Mouse (Mus musculus) lung, embryonic 16.5 days (tissue): Measurements from ENCODE around the gene Acot11. TPM values are rescaled to one million over a fixed set of nuclear protein-coding genes. Genes with fewer than 3 reads are reported as not detected.

Experiments used
- ATAC-seq: fragments of 200-750 bp; cut with Nextera tagmentation; 2 replicates; pipeline ENCODE4 v1.8.0; 2017; ENCODE audit warnings: low read depth, mild to moderate bottlenecking, moderate library complexity
- H3K27ac ChIP-seq: fragments of 300-500 bp; sonication (generic); 2 replicates; pipeline ENCODE4 v1.5.1; 2014; ENCODE audit warnings: mild to moderate bottlenecking, control low read depth, low read length
- H3K27me3 ChIP-seq: fragments of 300-500 bp; sonication (generic); 2 replicates; pipeline ENCODE4 v1.6.1; 2014; ENCODE audit warnings: low read depth, low read length, mixed read lengths; ENCODE audit not compliant: control insufficient read depth, insufficient read depth
- H3K36me3 ChIP-seq: fragments of 300-500 bp; sonication (generic); 2 replicates; pipeline ENCODE4 v1.6.1; 2014; ENCODE audit warnings: low read length; ENCODE audit not compliant: control insufficient read depth, insufficient read depth
- H3K4me1 ChIP-seq: fragments of 300-500 bp; sonication (generic); replicated peaks from 2 replicates; pipeline ENCODE4 v1.6.1; 2014; ENCODE audit warnings: low read length, mixed read lengths; ENCODE audit not compliant: control insufficient read depth, insufficient read depth
- H3K4me2 ChIP-seq: fragments of 300-500 bp; sonication (generic); 2 replicates; pipeline ENCODE4 v1.6.1; 2014; ENCODE audit warnings: low read depth, low read length, control low read depth
- H3K4me3 ChIP-seq: fragments of 300-500 bp; sonication (generic); 2 replicates; pipeline ENCODE4 v1.5.1; 2014; ENCODE audit warnings: mild to moderate bottlenecking, low read length, control low read depth
- H3K9ac ChIP-seq: fragments of 300-500 bp; sonication (generic); 2 replicates; pipeline ENCODE4 v1.6.1; 2014; ENCODE audit warnings: low read length, control low read depth
- H3K9me3 ChIP-seq: fragments of 300-500 bp; sonication (generic); 2 replicates; pipeline ENCODE4 v1.6.1; 2016; ENCODE audit warnings: low read length; ENCODE audit not compliant: control insufficient read depth
- WGBS: fragments of 180-500 bp; shearing (Covaris S2); extraction: QIAGEN DNeasy Blood & Tissue Kit; methylation state at CpG from one replicate; pipeline ENCODE4 v1.1.7; 2014; 5-methylcytosine and 5-hydroxymethylcytosine counted together
- polyA plus RNA-seq: library from polyadenylated mRNA; unstranded; fragments of >200 nt; fragmentation: Nextera tagmentation; extraction: Ambion mirVana; gene quantifications from 2 replicates; pipeline ENCODE4 v1.2.1, GENCODE M21; 2015

Acot11 gene
- 2.1 and 2.4 TPM in 2 replicates for polyA plus RNA-seq

DNA sequence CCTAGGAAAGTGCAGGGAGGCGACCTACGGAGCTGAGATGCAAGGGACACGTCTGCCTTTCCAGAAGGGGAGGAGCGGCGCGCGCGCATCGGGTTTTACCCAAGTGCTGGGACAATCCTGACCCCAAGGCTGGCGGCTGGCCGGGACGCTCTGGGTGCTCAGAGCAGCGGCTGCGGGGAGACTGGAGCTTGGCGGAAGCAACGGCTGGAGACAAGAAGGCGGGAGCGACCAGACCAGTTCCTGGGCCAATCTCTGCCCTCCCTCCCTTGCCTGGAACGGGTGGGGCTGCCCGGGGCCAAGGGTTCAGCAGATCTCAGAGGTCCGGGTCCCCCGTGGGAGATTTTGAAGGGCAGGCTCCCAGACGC is at the start of gene Acot11:
TSS of gene Acot11 (minus strand) at position 89 of the 365 bp plus-strand sequence.
- Histone ChIP-seq H3K9me3 (no peaks in the 10 kb centered on the region; the same call in 1 of the 2 replicates), H3K27ac (no peak within 1 kb of the TSS), H3K4me3 (peak within 1 kb of the TSS; percentile 41), H3K9ac (peak within 1 kb of the TSS; percentile 60), H3K36me3 (no peaks in the 10 kb centered on the region), H3K4me2 (peak within 1 kb of the TSS; percentile 57), H3K27me3 (no peaks in the 10 kb centered on the region), H3K4me1 (peaks cover 12% of the 10 kb centered on the region)
- peak; percentile 76 for ATAC-seq
- WGBS = 2% methylated on average over 23 of the region's 23 CpGs

DNA sequence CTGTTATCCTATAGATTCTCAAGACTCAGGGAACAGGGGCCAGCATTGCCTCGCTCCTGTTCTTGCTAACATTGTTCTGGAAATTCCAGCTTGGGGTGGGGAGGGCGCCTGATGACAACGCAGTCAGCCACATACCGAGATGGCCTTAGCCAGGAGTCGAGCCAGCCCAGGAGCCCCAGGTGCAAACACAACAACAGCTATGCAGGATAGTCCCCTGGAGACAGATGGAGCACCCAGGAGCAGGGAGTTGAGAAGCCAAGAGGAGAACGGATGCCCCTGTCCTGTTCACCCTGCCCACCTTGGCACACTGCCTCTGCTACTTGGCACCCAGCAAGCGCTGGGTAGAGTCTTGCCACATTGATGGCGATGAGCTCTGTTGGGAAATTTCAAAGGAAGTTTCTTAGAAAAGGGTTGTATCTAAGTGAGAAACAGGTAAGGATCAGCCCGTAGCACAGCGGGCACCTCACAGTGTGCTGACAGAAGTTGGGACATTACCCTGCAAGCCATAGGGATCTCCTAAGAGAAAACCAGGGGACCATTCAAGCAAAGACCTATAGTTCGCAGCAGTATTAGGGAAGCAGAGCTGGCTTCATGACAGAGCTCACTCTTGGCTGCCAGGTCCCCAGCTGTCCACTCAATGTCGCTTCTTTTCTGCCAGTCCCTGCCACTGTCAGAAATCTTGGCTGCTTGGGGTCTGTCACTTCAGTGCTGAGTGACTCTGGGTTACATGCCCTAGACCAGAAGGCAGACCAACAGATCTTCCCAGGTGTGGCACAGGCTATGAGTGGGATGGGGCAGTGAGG is 43.7 kb upstream of the Acot11 start:
- WGBS = 27% methylated on average over 12 of the region's 12 CpGs
- peak overlapping the region; percentile 62; the same call in 1 of the 2 replicates for H3K4me2 ChIP-seq
- H3K27ac ChIP-seq = peak overlapping the region; percentile 98
- no peaks in the 10 kb centered on the region for H3K36me3 ChIP-seq
- peak overlapping the region; percentile 62 for H3K9ac ChIP-seq
- ATAC-seq = peak; percentile 63; the same call in 1 of the 2 replicates
- H3K9me3 ChIP-seq = no peaks in the 10 kb centered on the region
- H3K27me3 ChIP-seq = no peaks in the 10 kb centered on the region
- H3K4me1 ChIP-seq = peaks cover 22% of the 10 kb centered on the region
- no peak overlapping the region for H3K4me3 ChIP-seq

GRCm38 (mm10) chr4:106847591-106848289 is 42.9 kb upstream of the Acot11 start:
- WGBS = 4% methylated on average over 9 of the region's 9 CpGs
- Histone ChIP-seq H3K36me3 (no peaks in the 10 kb centered on the region), H3K27me3 (no peaks in the 10 kb centered on the region), H3K4me2 (peak overlapping the region; percentile 62), H3K9me3 (no peaks in the 10 kb centered on the region), H3K27ac (peak overlapping the region; percentile 98), H3K4me1 (peaks cover 24% of the 10 kb centered on the region), H3K4me3 (peak overlapping the region; percentile 30), H3K9ac (peak overlapping the region; percentile 62)
- peak; percentile 94 for ATAC-seq

GRCm38 (mm10) chr4:106842561-106842960 is 37.8 kb upstream of the Acot11 start:
- Histone ChIP-seq H3K9me3 (no peaks in the 10 kb centered on the region), H3K27ac (peak overlapping the region; percentile 25), H3K9ac (peak overlapping the region; percentile 4; the same call in 1 of the 2 replicates), H3K4me2 (no peak overlapping the region), H3K27me3 (no peaks in the 10 kb centered on the region), H3K4me1 (peaks cover 48% of the 10 kb centered on the region), H3K4me3 (no peak overlapping the region), H3K36me3 (no peaks in the 10 kb centered on the region)
- ATAC-seq = no peak
- WGBS = 40% methylated on average over 8 of the region's 8 CpGs

- Histone ChIP-seq H3K9me3 (no peaks in the 10 kb centered on the region), H3K4me1 (peaks cover 43% of the 10 kb centered on the region), H3K9ac (peak overlapping the region; percentile 55; the same call in 1 of the 2 replicates), H3K36me3 (no peaks in the 10 kb centered on the region), H3K27me3 (no peaks in the 10 kb centered on the region), H3K4me3 (no peak overlapping the region), H3K4me2 (no peak overlapping the region), H3K27ac (peak overlapping the region; percentile 100)
- WGBS = 35% methylated on average over 7 of the region's 7 CpGs
- ATAC-seq = no peak
Measured at GRCm38 (mm10) chr4:106841856-106842255, 37.1 kb upstream of the Acot11 start.

DNA sequence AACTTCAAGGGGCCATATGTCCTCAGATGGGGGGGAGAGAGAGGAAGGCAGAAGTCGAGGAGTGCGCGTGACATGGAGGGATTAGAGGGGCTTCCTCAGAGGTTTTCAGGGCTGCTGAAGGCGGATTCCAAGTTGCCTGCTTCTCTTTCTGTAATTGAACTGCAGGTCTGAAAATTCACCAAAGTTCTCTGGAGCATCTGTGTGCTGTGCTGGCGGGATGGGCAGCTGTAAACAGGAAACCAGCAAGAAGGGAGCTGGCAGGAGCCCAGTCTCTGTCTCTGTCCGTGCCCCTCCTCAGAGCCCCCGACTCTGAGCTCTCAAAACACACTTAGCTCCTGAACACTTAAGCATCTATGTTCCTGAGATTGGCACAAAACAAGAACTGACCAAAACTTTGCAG is 36.5 kb upstream of the Acot11 start:
- Histone ChIP-seq H3K4me3 (no peak overlapping the region), H3K9me3 (no peaks in the 10 kb centered on the region), H3K27me3 (no peaks in the 10 kb centered on the region), H3K9ac (peak overlapping the region; percentile 55), H3K36me3 (no peaks in the 10 kb centered on the region), H3K4me2 (peak overlapping the region; percentile 7; the same call in 1 of the 2 replicates), H3K27ac (peak overlapping the region; percentile 100), H3K4me1 (peaks cover 42% of the 10 kb centered on the region)
- WGBS = 20% methylated on average over 7 of the region's 7 CpGs
- no peak for ATAC-seq

DNA sequence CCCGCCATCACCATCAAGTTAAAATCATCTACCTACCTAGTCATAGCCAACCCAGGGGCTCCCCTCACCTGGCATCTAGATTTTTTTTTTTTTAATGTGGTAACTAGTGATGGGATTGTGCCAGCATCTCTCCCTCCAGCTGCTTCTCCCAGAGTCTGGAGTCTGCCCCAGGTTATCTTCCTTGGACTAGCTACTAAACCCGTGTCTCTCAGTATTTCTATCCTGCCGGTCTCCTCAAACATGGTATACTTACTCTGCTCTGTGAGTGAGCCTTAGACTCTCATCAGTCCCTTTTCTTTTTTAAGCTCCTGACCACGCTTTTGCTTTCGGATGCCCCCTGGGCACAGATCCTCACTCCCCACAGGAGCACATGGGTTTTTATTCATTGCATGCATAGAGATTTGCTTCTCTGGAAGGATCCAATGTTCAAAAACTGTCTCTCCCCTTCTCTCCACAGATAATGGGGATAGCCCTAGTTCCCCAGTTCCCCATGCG is 35.9 kb upstream of the Acot11 start:
- WGBS = 31% methylated on average over 6 of the region's 6 CpGs
- Histone ChIP-seq H3K9me3 (no peaks in the 10 kb centered on the region), H3K27ac (peak overlapping the region; percentile 100), H3K4me1 (peaks cover 42% of the 10 kb centered on the region), H3K36me3 (no peaks in the 10 kb centered on the region), H3K9ac (peak overlapping the region; percentile 89), H3K27me3 (no peaks in the 10 kb centered on the region), H3K4me3 (peak overlapping the region; percentile 67), H3K4me2 (peak overlapping the region; percentile 100)
- ATAC-seq = no peak

- Histone ChIP-seq H3K27me3 (no peaks in the 10 kb centered on the region), H3K9ac (peak overlapping the region; percentile 89), H3K9me3 (no peaks in the 10 kb centered on the region), H3K36me3 (no peaks in the 10 kb centered on the region), H3K4me1 (peaks cover 42% of the 10 kb centered on the region), H3K4me2 (peak overlapping the region; percentile 100), H3K4me3 (peak overlapping the region; percentile 67), H3K27ac (peak overlapping the region; percentile 100)
- peak; percentile 59 for ATAC-seq
- WGBS = 2% methylated on average over 28 of the region's 51 CpGs
Measured at GRCm38 (mm10) chr4:106839964-106840611, 35.3 kb upstream of the Acot11 start.
